8 mouse cellular contexts compared by ENCODE assay signal in the genomic region with DNA sequence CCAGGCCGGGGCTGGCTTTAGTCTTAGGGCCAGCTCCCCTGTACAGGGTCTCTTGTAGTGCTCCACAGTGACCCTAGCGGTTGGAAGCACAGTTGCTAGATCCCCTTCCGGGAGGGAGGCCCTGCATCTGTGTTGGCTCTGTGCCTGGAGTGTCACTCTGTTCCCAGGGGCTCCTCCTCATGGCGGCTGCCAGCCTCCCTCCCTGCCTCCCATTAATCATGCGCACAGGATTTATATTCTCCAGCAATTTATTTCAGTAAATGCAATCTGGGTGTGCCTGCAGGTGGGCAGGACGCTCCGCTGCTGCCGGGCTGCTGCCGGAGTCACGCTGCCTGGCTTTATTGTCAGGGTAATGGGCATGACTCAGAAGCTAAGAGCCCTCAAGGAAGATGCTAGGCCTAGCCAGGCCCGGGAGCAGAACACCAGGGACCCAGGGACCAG. TPM values are rescaled to one million over a fixed set of nuclear protein-coding genes. Genes with fewer than 3 reads are reported as not detected.
DNase-seq lines count a peak whose midpoint lies in the region; ATAC-seq and TF ChIP-seq lines count a peak whose summit lies in the region.
"Had no signal": no experiment of that assay in that cellular context is flagged by ENCODE, and none has a peak within 500 bp of the region (broad histone marks: within the 10 kb centered on the region; RNA-seq: fewer than 3 reads in every experiment).

No protein-coding gene starts in this region.

- DNase-seq in MN1 (ENCODE audit: low spot score) = peak; percentile 91
- DNase-seq in brain, adult 2 months (ENCODE audit: low read depth, low spot score) = peak; percentile 85
- peak; percentile 41 to 49 for DNase-seq in frontal cortex, postnatal 36 days (ENCODE audit: low spot score in 2 of 2)
- DNase-seq in hindbrain, postnatal 0 days (ENCODE audit: low spot score) = peak; percentile 87
- DNase-seq in thymus, adult 2 months = no peak

- H3K36me3 ChIP-seq in hindbrain, postnatal 0 days (ENCODE audit: insufficient read depth, low read length) = no peaks in the 10 kb centered on the region
- no peaks in the 10 kb centered on the region for H3K36me3 ChIP-seq in limb, embryonic 12.5 days
- H3K36me3 ChIP-seq in neural tube, embryonic 12.5 days = no peaks in the 10 kb centered on the region
- no peaks in the 10 kb centered on the region for H3K36me3 ChIP-seq in thymus, adult 2 months (ENCODE audit: control insufficient read depth, insufficient read depth, low read length)

- TF ChIP-seq CTCF in hindbrain, postnatal 0 days (IDR thresholded peaks at IDR 0.05; ENCODE audit: low read depth) = peak; percentile 67
- no peak for TF ChIP-seq CTCF in thymus, adult 2 months (IDR thresholded peaks at IDR 0.05; ENCODE audit: borderline replicate concordance, control insufficient read depth, extremely low read depth, insufficient read depth, low read length, poor library complexity)

- H3K9ac ChIP-seq in hindbrain, postnatal 0 days (replicated peaks; ENCODE audit: low read length) = no peak overlapping the region
- H3K9ac ChIP-seq in limb, embryonic 12.5 days (replicated peaks) = no peak overlapping the region
- no peak overlapping the region for H3K9ac ChIP-seq in neural tube, embryonic 12.5 days

- H3K4me1 ChIP-seq in hindbrain, postnatal 0 days (ENCODE audit: insufficient read depth, low read length) = peaks cover 5% of the 10 kb centered on the region
- H3K4me1 ChIP-seq in limb, embryonic 12.5 days (replicated peaks) = peaks cover 18% of the 10 kb centered on the region
- peaks cover 21% of the 10 kb centered on the region for H3K4me1 ChIP-seq in neural tube, embryonic 12.5 days
- no peaks in the 10 kb centered on the region for H3K4me1 ChIP-seq in thymus, adult 2 months (replicated peaks; ENCODE audit: control insufficient read depth, insufficient read depth, low read length)

- 0 out of 2 replicates have a peak, but pooled peaks cover 4% of the 10 kb centered on the region for H3K27me3 ChIP-seq in hindbrain, postnatal 0 days (ENCODE audit: insufficient read depth, low read length)
- peaks cover 52% of the 10 kb centered on the region for H3K27me3 ChIP-seq in limb, embryonic 12.5 days
- peaks cover 4% of the 10 kb centered on the region; the same call in 1 of the 2 replicates for H3K27me3 ChIP-seq in neural tube, embryonic 12.5 days (replicated peaks)
- no peaks in the 10 kb centered on the region; the same call in 1 of the 2 replicates for H3K27me3 ChIP-seq in thymus, adult 2 months (ENCODE audit: control insufficient read depth, insufficient read depth, low read length)

- 8% methylated on average over 11 of the region's 11 CpGs for WGBS in hindbrain, postnatal 0 days
- 9% methylated on average over 11 of the region's 11 CpGs for WGBS in limb, embryonic 12.5 days
- 4% methylated on average over 11 of the region's 11 CpGs for WGBS in neural tube, embryonic 12.5 days
- 34% methylated on average over 11 of the region's 11 CpGs for WGBS in thymus, adult 2 months

- H3K4me2 ChIP-seq in hindbrain, postnatal 0 days (ENCODE audit: low read depth, low read length) = no peak overlapping the region
- H3K4me2 ChIP-seq in limb, embryonic 12.5 days = peak overlapping the region; percentile 28; the same call in 1 of the 2 replicates
- peak overlapping the region; percentile 22; the same call in 1 of the 2 replicates for H3K4me2 ChIP-seq in neural tube, embryonic 12.5 days (replicated peaks)

- peak; percentile 76 for ATAC-seq in hindbrain, postnatal 0 days
- ATAC-seq in limb, embryonic 12.5 days (ENCODE audit: insufficient number of reproducible peaks, insufficient read depth, low FRiP score, low TSS enrichment, low read depth) = peak; percentile 72
- ATAC-seq in neural tube, embryonic 12.5 days (ENCODE audit: low FRiP score, low read depth) = peak; percentile 87

- TF ChIP-seq POLR2A in thymus, adult 2 months (IDR thresholded peaks at IDR 0.05; ENCODE audit: control insufficient read depth, extremely low read depth, insufficient read depth, low read length, poor library complexity) = no peak

- H3K4me3 ChIP-seq in hindbrain, postnatal 0 days (ENCODE audit: low read length) = no peak overlapping the region
- H3K4me3 ChIP-seq in limb, embryonic 12.5 days (replicated peaks) = no peak overlapping the region
- H3K4me3 ChIP-seq in neural tube, embryonic 12.5 days = no peak overlapping the region
- no peak overlapping the region for H3K4me3 ChIP-seq in thymus, adult 2 months (ENCODE audit: control insufficient read depth, insufficient read depth, low read length)

- H3K27ac ChIP-seq in hindbrain, postnatal 0 days = no peak overlapping the region
- no peak overlapping the region for H3K27ac ChIP-seq in limb, embryonic 12.5 days
- H3K27ac ChIP-seq in neural tube, embryonic 12.5 days = no peak overlapping the region
- H3K27ac ChIP-seq in thymus, adult 2 months (ENCODE audit: control insufficient read depth, insufficient read depth, low read length) = no peak overlapping the region

- no peaks in the 10 kb centered on the region for H3K9me3 ChIP-seq in hindbrain, postnatal 0 days (ENCODE audit: low read length)
- H3K9me3 ChIP-seq in limb, embryonic 12.5 days = no peaks in the 10 kb centered on the region
- no peaks in the 10 kb centered on the region for H3K9me3 ChIP-seq in neural tube, embryonic 12.5 days

RNA-seq across cellular contexts. Expression of a gene that starts 7.2 kb away (rescaled TPM):
- 0.29 and 0.31 TPM in 2 replicates for total RNA-seq in hindbrain, postnatal 0 days (2014; rRNA removed)
- 0.46 and 0.47 TPM in 2 replicates for polyA plus RNA-seq in hindbrain, postnatal 0 days (2015; fragmentation: Nextera tagmentation; extraction: Ambion mirVana)
- polyA plus RNA-seq in limb, embryonic 12.5 days (2016; fragmentation: Nextera tagmentation; extraction: Ambion mirVana) = not detected in 2 replicates
- polyA plus RNA-seq in neural tube, embryonic 12.5 days (2016; fragmentation: Nextera tagmentation; extraction: Ambion mirVana) = 2.7 and 4.6 TPM in 2 replicates
- polyA plus RNA-seq in thymus, adult 2 months (2012; rRNA removed) = 0.10 and 0.23 TPM in 2 replicates

RNA-seq across cellular contexts. Expression of a gene that starts 14.5 kb away (rescaled TPM):
- not detected in 2 replicates for total RNA-seq in hindbrain, postnatal 0 days (2014; rRNA removed)
- polyA plus RNA-seq in hindbrain, postnatal 0 days (2015; fragmentation: Nextera tagmentation; extraction: Ambion mirVana) = not detected in 2 replicates
- polyA plus RNA-seq in limb, embryonic 12.5 days (2016; fragmentation: Nextera tagmentation; extraction: Ambion mirVana) = 1.7 and 3.0 TPM in 2 replicates
- polyA plus RNA-seq in neural tube, embryonic 12.5 days (2016; fragmentation: Nextera tagmentation; extraction: Ambion mirVana) = 0.53 and 0.60 TPM in 2 replicates
- 0.09 TPM in 1 of 2 replicates, not detected in the other for polyA plus RNA-seq in thymus, adult 2 months (2012; rRNA removed)

RNA-seq across cellular contexts. Expression of a gene that starts 19.6 kb away (rescaled TPM):
- 45.6 and 50.0 TPM in 2 replicates for total RNA-seq in hindbrain, postnatal 0 days (2014; rRNA removed)
- polyA plus RNA-seq in hindbrain, postnatal 0 days (2015; fragmentation: Nextera tagmentation; extraction: Ambion mirVana) = 35.6 and 36.2 TPM in 2 replicates
- polyA plus RNA-seq in limb, embryonic 12.5 days (2016; fragmentation: Nextera tagmentation; extraction: Ambion mirVana) = 0.29 and 0.56 TPM in 2 replicates
- polyA plus RNA-seq in neural tube, embryonic 12.5 days (2016; fragmentation: Nextera tagmentation; extraction: Ambion mirVana) = 65.3 and 70.1 TPM in 2 replicates
- polyA plus RNA-seq in thymus, adult 2 months (2012; rRNA removed) = 1.7 and 2.4 TPM in 2 replicates

RNA-seq across cellular contexts. Expression of a gene that starts 28.6 kb away (rescaled TPM):
- 0.22 TPM in 1 of 2 replicates, not detected in the other for total RNA-seq in hindbrain, postnatal 0 days (2014; rRNA removed)
- 0.06 TPM in 1 of 2 replicates, not detected in the other for polyA plus RNA-seq in hindbrain, postnatal 0 days (2015; fragmentation: Nextera tagmentation; extraction: Ambion mirVana)
- polyA plus RNA-seq in limb, embryonic 12.5 days (2016; fragmentation: Nextera tagmentation; extraction: Ambion mirVana) = 10.4 and 11.8 TPM in 2 replicates
- polyA plus RNA-seq in neural tube, embryonic 12.5 days (2016; fragmentation: Nextera tagmentation; extraction: Ambion mirVana) = 2.0 and 3.2 TPM in 2 replicates
- 0.15 and 0.27 TPM in 2 replicates for polyA plus RNA-seq in thymus, adult 2 months (2012; rRNA removed)
- polyA plus RNA-seq: testis, adult 2 months had no signal

RNA-seq across cellular contexts. Expression of a gene that starts 37.8 kb away (rescaled TPM):
- total RNA-seq in hindbrain, postnatal 0 days (2014; rRNA removed) = 60.4 and 68.1 TPM in 2 replicates
- polyA plus RNA-seq in hindbrain, postnatal 0 days (2015; fragmentation: Nextera tagmentation; extraction: Ambion mirVana) = 99.7 and 103 TPM in 2 replicates
- 170 and 171 TPM in 2 replicates for polyA plus RNA-seq in limb, embryonic 12.5 days (2016; fragmentation: Nextera tagmentation; extraction: Ambion mirVana)
- 138 and 150 TPM in 2 replicates for polyA plus RNA-seq in neural tube, embryonic 12.5 days (2016; fragmentation: Nextera tagmentation; extraction: Ambion mirVana)
- 41.9 and 45.0 TPM in 2 replicates for polyA plus RNA-seq in thymus, adult 2 months (2012; rRNA removed)

Comparison
In these comparisons a context has a peak if more than half of its experiments do, and no peak if none do; other contexts are left out.
1. RNA of a gene that starts 19.6 kb away (polyA plus RNA-seq): 65.3 to 70.1 TPM in neural tube, embryonic 12.5 days and 35.6 to 36.2 TPM in hindbrain, postnatal 0 days; 1.7 to 2.4 TPM in thymus, adult 2 months and 0.29 to 0.56 TPM in limb, embryonic 12.5 days; every median in the first group is over 10 times any median in the second.
2. Peak in every context shown above with its lines, with median percentiles within 50 percentile points of each other: ATAC-seq.